ENCODE assay signal across 25 mouse cellular contexts in genomic region chr9:110583521-110583920, GRCm38 (mm10). TPM values are rescaled to one million over a fixed set of nuclear protein-coding genes. Genes with fewer than 3 reads are reported as not detected.
A peak's percentile ranks its signal among the peaks of the same experiment; 100 is the strongest.
DNase-seq lines count a peak whose midpoint lies in the region; TF ChIP-seq lines count a peak whose summit lies in the region.
"Had no signal": no experiment of that assay in that cellular context is flagged by ENCODE, and none has a peak within 500 bp of the region (broad histone marks: within the 10 kb centered on the region; RNA-seq: fewer than 3 reads in every experiment).

No protein-coding gene starts in this region.

- no peak overlapping the region for H3K4me3 ChIP-seq in cerebellum, adult 2 months (replicated peaks; ENCODE audit: insufficient read depth, low read depth, low read length)
- H3K4me3 ChIP-seq in gastrocnemius, adult 2 months: no peak overlapping the region
- H3K4me3 ChIP-seq: forebrain, embryonic 10.5 days; forebrain, embryonic 13.5 days; heart, embryonic 12.5 days; heart, embryonic 15.5 days; hindbrain, embryonic 10.5 days; hindbrain, embryonic 13.5 days; intestine, embryonic 15.5 days had no signal

- peak; percentile 42 for DNase-seq in cerebellum, adult 11-12 months
- no peak for DNase-seq in cerebellum, postnatal 4 days (ENCODE audit: low spot score in 2 of 2)
- DNase-seq in cerebellum, adult 2 months: peak; percentile 38 to 58
- DNase-seq in cerebellum, adult 9-11 months: peak; percentile 46
- peak; percentile 20 to 27 for DNase-seq in cerebellum, postnatal 36 days
- no peak for DNase-seq in adipocyte (ENCODE audit: low spot score)
- DNase-seq in gastrocnemius, adult 2 months: no peak
- DNase-seq: adrenal gland, adult 2 months; adrenal gland, postnatal 14 days; B cell, adult 2 months; gastrocnemius, postnatal 25 days; heart, adult 18-20 months; heart, postnatal 10 days; heart, postnatal 36 days; kidney, adult 18-20 months; kidney, adult 9 months had no signal

- H3K27me3 ChIP-seq in cerebellum, adult 2 months (ENCODE audit: control insufficient read depth, insufficient read depth, low read length): no peaks in the 10 kb centered on the region
- H3K27me3 ChIP-seq: CH12.LX; forebrain, embryonic 13.5 days; heart, embryonic 12.5 days; heart, embryonic 15.5 days; hindbrain, embryonic 13.5 days; intestine, embryonic 15.5 days; Patski had no signal

- H3K27ac ChIP-seq in cerebellum, adult 2 months (ENCODE audit: insufficient read depth, low read length): no peak overlapping the region
- no peak overlapping the region for H3K27ac ChIP-seq in gastrocnemius, adult 2 months
- H3K27ac ChIP-seq: forebrain, embryonic 10.5 days; forebrain, embryonic 13.5 days; heart, embryonic 15.5 days; hindbrain, embryonic 10.5 days; hindbrain, embryonic 13.5 days; intestine, embryonic 15.5 days had no signal

- intact Hi-C loops in gastrocnemius, adult 2 months (cut with DNase I): no loop called here

- TF ChIP-seq POLR2A in cerebellum, adult 2 months (IDR thresholded peaks at IDR 0.05; ENCODE audit: borderline replicate concordance, insufficient read depth, low read length): no peak

- WGBS in cerebellum, adult 2 months: 5% methylated on average over 1 of the region's 1 CpGs

- TF ChIP-seq CTCF in cerebellum, adult 2 months (IDR thresholded peaks at IDR 0.05; ENCODE audit: borderline replicate concordance, insufficient read depth, low read depth, low read length): no peak
- no peak for TF ChIP-seq CTCF in gastrocnemius, adult 2 months (IDR thresholded peaks at IDR 0.05)

- H3K4me1 ChIP-seq in cerebellum, adult 2 months (ENCODE audit: control insufficient read depth, insufficient read depth, low read length): peaks cover 3% of the 10 kb centered on the region; the same call in 1 of the 2 replicates
- H3K4me1 ChIP-seq: forebrain, embryonic 10.5 days; forebrain, embryonic 13.5 days; hindbrain, embryonic 10.5 days; hindbrain, embryonic 13.5 days; intestine, embryonic 15.5 days had no signal

RNA-seq across cellular contexts. Expression of gene Nradd, which starts 40.7 kb away (rescaled TPM):
- polyA plus RNA-seq in cerebellum, adult 2 months (2012; rRNA removed): 3.2 and 3.5 TPM in 2 replicates
- 1 to 10 TPM in 1 of 2 experiments, under 1 TPM in 1; 0.64 to 1.2 TPM for total RNA-seq in gastrocnemius, adult 2 months (2021)

RNA-seq across cellular contexts. Expression of gene Setd2, which starts 51.1 kb away (rescaled TPM):
- polyA plus RNA-seq in cerebellum, adult 2 months (2012; rRNA removed): 69.0 and 69.5 TPM in 2 replicates
- total RNA-seq in gastrocnemius, adult 2 months (2021): 10 to 100 TPM; 32.9 to 35.4 TPM

Comparison
In these comparisons a context has a peak if more than half of its experiments do, and no peak if none do; other contexts are left out.
1. DNase-seq: peak in cerebellum, adult 11-12 months (single experiment), cerebellum, adult 2 months (2 of 2), cerebellum, adult 9-11 months (single experiment) and cerebellum, postnatal 36 days (2 of 2); none in cerebellum, postnatal 4 days (0 of 2), adipocyte (single experiment) and gastrocnemius, adult 2 months (single experiment).